Mouse (Mus musculus) ovary, postnatal 14 days (tissue): ENCODE results near the gene S100a2.

Source experiments
- DNase-seq: peaks from one replicate; pipeline ENCODE4 v3.0.0; 2022; ENCODE audit warnings: low spot score

S100a2 gene

GRCm38 (mm10) chr3:90589947-90590346 is at the start of gene S100a2:
TSS of gene S100a2 (plus strand) at chr3:90590247.
- no peak for DNase-seq

- no peak for DNase-seq
Measured at GRCm38 (mm10) chr3:90540904-90541303, 49.1 kb upstream of the S100a2 start.

GRCm38 (mm10) chr3:90549676-90550420 is 40.2 kb upstream of the S100a2 start:
- no peak for DNase-seq

GRCm38 (mm10) chr3:90550421-90550790 is 39.6 kb upstream of the S100a2 start:
- no peak for DNase-seq

GRCm38 (mm10) chr3:90552231-90552630 is 37.8 kb upstream of the S100a2 start:
- no peak for DNase-seq

GRCm38 (mm10) chr3:90555954-90556353 is 34.1 kb upstream of the S100a2 start:
- no peak for DNase-seq

- no peak for DNase-seq
Measured at GRCm38 (mm10) chr3:90560008-90560628, 29.9 kb upstream of the S100a2 start, which contains the start of gene S100a3. TSS of gene S100a3 (plus strand) at chr3:90560578.

GRCm38 (mm10) chr3:90574691-90575090 is 15.4 kb upstream of the S100a2 start:
- no peak for DNase-seq

- DNase-seq: no peak
Measured at GRCm38 (mm10) chr3:90575320-90575719, 14.7 kb upstream of the S100a2 start.

- DNase-seq: no peak
Measured at GRCm38 (mm10) chr3:90576351-90577001, 13.6 kb upstream of the S100a2 start.

- DNase-seq: no peak
Measured at GRCm38 (mm10) chr3:90579433-90579832, 10.6 kb upstream of the S100a2 start.

- no peak for DNase-seq
Measured at GRCm38 (mm10) chr3:90581141-90581540, 8.9 kb upstream of the S100a2 start.

GRCm38 (mm10) chr3:90582156-90582555 is 7.9 kb upstream of the S100a2 start:
- no peak for DNase-seq

GRCm38 (mm10) chr3:90582556-90582955 is 7.5 kb upstream of the S100a2 start:
- no peak for DNase-seq

GRCm38 (mm10) chr3:90583893-90584292 is 6.2 kb upstream of the S100a2 start:
- no peak for DNase-seq

- peak; percentile 61 for DNase-seq
Measured at GRCm38 (mm10) chr3:90585595-90585994, 4.5 kb upstream of the S100a2 start.

GRCm38 (mm10) chr3:90586016-90586643 is 3.9 kb upstream of the S100a2 start:
- DNase-seq: no peak

- DNase-seq: no peak
Measured at GRCm38 (mm10) chr3:90586906-90587305, 3.1 kb upstream of the S100a2 start.

GRCm38 (mm10) chr3:90587361-90588101 is 2.5 kb upstream of the S100a2 start:
- no peak for DNase-seq

GRCm38 (mm10) chr3:90589390-90589789 is 657 bp upstream of the S100a2 start:
- DNase-seq: no peak

GRCm38 (mm10) chr3:90594466-90594865 is 4.4 kb downstream of the S100a2 start:
- no peak for DNase-seq

- no peak for DNase-seq
Measured at GRCm38 (mm10) chr3:90595556-90595955, 5.5 kb downstream of the S100a2 start.
